Mouse (Mus musculus): ENCODE measurements at regions not wholly inside any gene's neighbourhood (a gene's known extent, or its start where the extent isn't known, plus 50 kb on each side); places are given as distances from the start of the nearest gene placed in this dataset.

DNA sequence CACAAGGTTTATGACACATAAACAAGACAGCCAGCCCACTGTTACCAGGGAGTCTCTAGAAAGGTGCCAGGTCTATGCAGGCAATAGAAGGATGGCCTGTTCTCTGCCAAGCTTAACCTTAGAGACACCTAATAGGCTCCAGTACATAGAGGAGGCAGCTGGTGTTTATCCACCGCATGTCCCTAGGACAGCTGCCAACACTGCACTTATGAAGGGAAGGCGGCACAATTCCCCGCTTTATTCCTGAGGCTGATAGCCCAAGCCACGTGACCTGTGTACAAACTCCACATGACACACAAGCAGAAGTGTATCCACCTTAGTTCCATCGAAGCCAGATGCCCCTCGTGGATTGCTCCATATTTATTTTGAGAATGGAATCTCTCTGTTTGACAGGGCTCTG is 527.2 kb upstream of the Gm765 start:
- TF ChIP-seq MYOG (IDR thresholded peaks at IDR 0.05; ENCODE audit: control insufficient read depth in 1 of 3, insufficient read depth in 1 of 3, insufficient read length in 2 of 3, low read depth in 2 of 3) (peak in 1 of 3 experiments; percentile 7), POLR2A (IDR thresholded peaks at IDR 0.05; ENCODE audit: insufficient read length, low read depth) (no peak), REST (IDR thresholded peaks at IDR 0.05; ENCODE audit: insufficient read depth, insufficient read length) (no peak), MAX (IDR thresholded peaks at IDR 0.05; ENCODE audit: low read depth) (no peak), CEBPB (IDR thresholded peaks at IDR 0.05; ENCODE audit: insufficient read depth, poor library complexity, severe bottlenecking) (no peak), POLR2AphosphoS2 (IDR thresholded peaks at IDR 0.05; ENCODE audit: insufficient read length, low read depth) (no peak), USF1 (IDR thresholded peaks at IDR 0.05; ENCODE audit: low read depth) (no peak), TCF12 (IDR thresholded peaks at IDR 0.05; ENCODE audit: insufficient read depth, poor library complexity, severe bottlenecking) (no peak), SRF (IDR thresholded peaks at IDR 0.05; ENCODE audit: control insufficient read depth, insufficient read length, low read depth) (no peak), MYOD1 (IDR thresholded peaks at IDR 0.05; ENCODE audit: control insufficient read depth in 1 of 3, insufficient read length in 2 of 3, low read depth in 2 of 3) (peak in 1 of 3 experiments; percentile 7), E2F4 (IDR thresholded peaks at IDR 0.05; ENCODE audit: insufficient read depth) (no peak)

Measured in myocyte (in vitro differentiated cells).